Mouse (Mus musculus): ENCODE results near the gene March11.

The March11 gene

DNA sequence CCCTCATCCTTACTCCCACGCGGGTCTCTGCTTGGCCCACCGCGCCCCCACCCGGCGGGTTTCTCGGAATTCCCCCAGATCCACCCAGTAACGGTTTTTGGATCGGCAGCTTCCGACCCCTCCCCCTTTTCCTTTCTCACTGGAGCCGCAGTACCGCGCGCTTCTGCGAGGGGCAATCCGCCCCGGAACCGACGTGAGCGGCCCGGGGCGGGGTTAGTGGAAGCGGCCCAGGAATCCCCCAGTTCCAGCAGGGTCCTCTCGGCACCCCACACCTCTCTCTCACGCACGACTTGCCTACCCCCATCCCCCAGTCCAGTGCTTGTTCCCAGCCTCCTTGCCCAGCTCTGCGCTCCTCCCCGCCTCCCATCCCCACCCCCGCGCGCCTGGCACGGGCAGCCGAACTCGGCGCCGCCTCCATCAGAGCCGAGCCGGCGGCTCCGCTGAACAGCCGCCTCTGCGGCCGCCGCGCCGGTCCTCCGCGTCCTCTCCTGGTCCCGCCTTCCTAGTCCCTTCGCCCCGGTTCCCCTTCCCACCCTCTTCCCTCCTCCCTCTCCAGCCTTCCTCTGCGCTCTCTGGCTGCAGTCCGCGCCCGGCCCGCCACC is at the start of gene March11:
TSS of gene March11 (plus strand) at position 420 of the 602 bp plus-strand sequence.
- peak; percentile 84 for ATAC-seq (ENCODE audit: insufficient number of reproducible peaks, low FRiP score, low TSS enrichment)

DNA sequence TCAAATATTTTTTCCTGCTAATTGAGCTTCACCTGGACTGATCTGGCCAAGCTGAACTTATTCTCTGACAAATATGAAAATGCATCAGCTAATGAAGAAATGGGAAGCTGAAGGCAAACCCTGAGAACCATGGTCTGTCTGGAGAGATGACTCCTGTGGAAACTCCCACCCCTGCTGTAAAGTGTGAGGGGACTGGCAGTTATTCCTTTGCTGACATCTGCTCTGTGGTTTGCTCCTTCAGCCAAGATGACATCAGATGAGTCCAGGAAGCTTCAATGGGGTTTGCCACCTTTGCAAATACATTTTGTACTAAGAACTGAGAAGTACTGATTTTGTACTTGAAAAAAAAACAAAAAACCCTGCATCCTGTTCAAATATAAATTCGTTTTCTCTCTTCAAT is 46.5 kb upstream of the March11 start:
- no peak for ATAC-seq (ENCODE audit: insufficient number of reproducible peaks, low FRiP score, low TSS enrichment)

DNA sequence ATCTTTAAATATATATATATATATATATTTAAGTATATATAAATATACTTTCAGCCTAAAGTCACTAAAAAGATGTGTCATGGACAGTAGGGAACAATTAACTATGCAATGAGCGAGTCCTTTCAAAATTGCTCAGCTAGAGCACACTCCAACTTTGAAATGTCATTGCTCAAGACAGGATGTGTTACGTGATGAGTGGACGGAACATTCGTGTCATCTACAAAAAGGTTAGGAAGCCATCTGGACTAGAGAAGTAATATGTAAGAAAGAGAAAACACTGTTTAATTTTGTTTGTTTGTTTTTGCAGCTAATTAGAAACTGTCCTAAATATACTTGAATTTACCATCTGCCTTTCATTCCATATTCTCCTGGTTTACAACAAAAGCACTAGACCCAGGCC is 39.3 kb upstream of the March11 start:
- ATAC-seq (ENCODE audit: insufficient number of reproducible peaks, low FRiP score, low TSS enrichment): no peak

DNA sequence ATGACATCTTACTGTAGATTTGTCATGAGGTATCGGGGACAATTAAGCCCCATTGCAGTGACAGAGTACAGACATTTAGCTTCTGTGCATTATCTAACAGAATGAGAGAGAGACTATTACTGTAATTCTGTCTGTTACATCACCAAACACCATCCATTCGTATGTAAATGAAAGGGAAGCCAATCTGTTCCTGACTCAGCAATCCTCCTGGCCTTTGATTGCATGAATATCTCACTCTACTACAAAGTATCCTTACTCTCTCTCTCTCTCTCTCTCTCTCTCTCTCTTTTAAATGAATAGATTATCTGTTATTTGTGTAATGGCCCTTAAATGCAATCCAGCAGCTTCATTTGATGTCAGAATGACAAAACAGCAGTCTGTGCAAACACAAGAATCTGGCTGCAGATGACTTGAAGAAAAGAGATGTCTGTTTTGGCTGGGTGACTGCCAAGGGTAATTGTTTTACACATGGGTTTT is 32.8 kb upstream of the March11 start:
- no peak for ATAC-seq (ENCODE audit: insufficient number of reproducible peaks, low FRiP score, low TSS enrichment)

DNA sequence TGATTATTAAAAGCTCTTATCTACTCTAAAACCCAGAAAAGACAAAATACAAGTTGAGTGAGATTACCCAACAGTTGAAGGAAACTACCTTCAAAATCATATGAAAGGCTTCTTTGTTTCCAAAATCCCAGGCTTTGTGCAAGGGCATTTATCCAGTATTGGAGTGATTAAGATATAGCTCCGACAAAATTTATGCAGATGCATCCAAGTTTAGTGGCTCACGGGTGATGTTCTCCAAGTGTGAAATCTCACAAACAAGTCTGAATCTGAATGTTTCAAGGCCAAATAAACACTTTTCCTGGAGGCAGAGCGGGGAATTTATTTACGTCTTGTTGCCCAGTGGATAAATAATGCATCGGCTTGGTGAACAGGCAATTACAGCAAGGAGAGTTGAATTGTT is 32.2 kb upstream of the March11 start:
- no peak for ATAC-seq (ENCODE audit: insufficient number of reproducible peaks, low FRiP score, low TSS enrichment)

DNA sequence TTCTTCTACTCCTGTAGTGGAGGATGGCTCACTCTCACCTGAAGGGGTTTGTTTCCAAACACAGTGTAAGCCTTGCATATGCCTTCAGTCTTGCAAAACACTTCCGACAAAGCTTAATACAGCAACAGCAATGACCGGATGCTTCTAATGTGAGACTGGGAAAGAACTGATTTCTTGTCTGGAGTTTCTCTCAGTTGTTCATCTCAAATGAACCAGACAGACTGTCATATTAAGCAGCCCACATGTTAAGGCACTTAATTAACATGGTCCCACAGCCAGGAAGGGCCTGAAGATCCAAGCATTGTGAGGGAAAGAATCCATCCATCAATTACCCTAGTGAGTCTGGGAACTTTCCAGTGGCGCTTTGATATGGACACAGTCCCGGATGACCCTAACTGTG is 17.0 kb upstream of the March11 start:
- ATAC-seq (ENCODE audit: insufficient number of reproducible peaks, low FRiP score, low TSS enrichment): no peak

DNA sequence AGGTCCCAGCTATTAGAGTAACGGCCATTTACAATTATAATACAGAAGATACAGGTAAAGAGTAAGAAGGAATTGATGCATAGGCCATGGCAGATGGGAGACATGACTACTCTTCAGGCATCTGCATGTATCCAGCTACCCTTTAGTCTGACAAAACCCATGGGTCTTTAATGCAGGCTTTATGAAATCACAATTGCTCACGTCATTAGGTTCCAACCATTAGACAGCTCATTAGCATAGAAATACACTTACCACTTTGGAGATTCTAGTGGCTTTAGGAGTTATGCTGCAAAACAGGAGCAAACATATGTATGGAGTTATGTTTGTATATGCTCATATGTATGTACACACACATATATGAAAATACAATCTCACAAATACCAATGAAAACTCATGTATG is 16.0 kb upstream of the March11 start:
- ATAC-seq (ENCODE audit: insufficient number of reproducible peaks, low FRiP score, low TSS enrichment): no peak

DNA sequence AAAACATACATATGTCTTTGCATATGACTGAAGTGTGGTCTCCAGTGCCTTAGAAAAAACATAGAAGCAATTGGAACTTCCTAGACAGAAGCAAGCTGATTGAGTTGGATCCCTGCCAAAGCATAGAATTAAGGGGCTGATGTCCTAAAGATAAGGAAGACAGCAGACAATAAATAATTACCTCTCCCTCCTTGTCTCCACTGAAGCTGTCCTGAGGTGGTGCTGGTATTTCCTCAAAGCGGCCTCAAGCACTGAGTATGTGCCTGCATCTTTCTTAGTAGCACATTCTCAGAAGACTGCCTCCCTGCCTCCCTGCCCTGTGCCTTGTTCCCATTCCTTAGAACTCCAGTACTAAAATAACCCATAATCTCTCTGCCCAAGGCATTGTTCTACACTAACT is 15.6 kb upstream of the March11 start:
- ATAC-seq (ENCODE audit: insufficient number of reproducible peaks, low FRiP score, low TSS enrichment): no peak

DNA sequence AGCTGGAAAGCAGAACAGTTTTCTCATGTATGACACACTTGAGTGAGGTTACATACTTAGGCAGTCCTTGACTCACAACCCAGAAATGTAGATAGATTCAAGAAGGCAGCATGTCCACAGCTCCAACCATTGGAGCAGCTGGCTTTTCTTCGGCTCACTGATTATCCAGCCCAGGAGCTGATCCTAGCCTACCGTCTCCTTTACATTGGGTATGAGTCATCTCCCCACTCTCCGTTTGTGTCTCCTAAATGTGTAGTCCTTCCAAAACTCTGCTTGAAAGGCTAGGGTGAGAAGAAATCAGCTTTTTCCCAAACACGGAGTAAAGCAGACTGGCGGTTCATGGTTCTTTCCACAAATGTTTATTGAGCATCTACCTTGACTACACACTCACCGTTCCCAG is 10.2 kb upstream of the March11 start:
- no peak; the same call in 1 of the 2 replicates for ATAC-seq (ENCODE audit: insufficient number of reproducible peaks, low FRiP score, low TSS enrichment)

DNA sequence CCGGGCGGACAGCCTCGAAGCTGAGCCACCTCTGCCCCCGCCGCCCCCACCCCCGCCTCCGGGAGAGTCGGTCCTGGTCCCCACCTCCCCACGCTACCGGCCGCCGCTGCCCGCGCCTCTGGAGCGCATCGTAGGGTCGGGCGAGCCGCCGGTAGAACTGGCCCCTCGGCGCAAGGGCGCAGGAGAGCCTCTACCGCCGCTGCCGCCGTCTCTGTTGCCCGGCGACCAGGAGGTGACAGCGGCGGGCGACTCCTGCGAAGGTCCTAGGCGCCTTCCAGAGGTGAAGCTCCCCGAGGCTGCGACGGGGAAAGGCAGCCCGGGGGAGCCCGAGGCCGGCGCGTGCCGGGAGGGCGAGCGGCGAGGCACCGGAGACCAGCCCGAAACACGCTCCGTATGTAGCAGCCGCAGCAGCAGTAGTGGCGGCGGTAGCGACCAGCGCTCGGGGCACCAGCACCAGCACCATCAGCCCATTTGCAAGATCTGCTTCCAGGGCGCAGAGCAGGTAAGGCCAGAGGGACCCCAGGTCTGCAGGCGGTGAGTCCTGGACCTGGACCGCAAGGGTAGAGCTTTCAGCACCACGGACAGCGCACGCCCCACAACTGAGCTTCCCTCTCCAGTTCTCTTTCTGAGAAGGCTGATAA is 563 bp downstream of the March11 start:
- peak; percentile 42 for ATAC-seq (ENCODE audit: insufficient number of reproducible peaks, low FRiP score, low TSS enrichment)

DNA sequence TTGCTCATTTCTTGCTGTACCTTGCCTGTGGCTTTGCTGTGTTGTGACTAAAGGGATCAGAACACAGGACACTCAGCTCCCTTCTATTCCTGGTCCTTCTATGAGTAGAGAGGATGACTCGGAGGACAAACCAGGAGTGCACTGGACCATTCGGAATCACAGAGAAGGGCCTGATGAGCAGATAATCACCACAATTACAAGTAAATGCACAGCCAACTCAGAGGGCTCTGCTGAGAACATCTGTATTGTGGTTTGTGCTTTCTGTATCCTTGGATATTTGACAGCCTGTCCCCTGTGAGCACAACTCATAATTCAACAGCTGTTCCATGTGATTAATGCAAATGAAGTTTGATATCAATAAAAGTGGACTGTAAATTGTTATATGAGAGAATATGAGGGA is 11.0 kb downstream of the March11 start:
- ATAC-seq (ENCODE audit: insufficient number of reproducible peaks, low FRiP score, low TSS enrichment): no peak

DNA sequence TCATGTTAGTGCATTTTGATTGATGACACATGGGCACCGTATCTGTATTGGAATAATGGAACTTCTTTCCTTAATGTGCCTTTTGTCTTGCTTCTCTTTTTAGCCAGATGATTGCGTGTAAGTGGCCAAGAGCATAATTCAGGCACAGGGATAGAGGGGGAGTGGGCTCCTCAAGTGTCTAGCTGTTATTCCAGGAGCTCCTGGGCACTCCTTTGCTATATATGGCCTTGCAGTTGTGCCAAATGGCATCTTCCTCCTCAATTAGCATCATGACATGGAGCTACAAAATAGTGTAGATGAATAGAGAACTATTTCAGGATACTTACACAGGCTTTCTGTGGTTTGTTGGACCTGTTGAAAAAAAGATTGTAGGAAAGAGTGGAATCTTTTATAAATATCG is 11.6 kb downstream of the March11 start:
- ATAC-seq (ENCODE audit: insufficient number of reproducible peaks, low FRiP score, low TSS enrichment): no peak

DNA sequence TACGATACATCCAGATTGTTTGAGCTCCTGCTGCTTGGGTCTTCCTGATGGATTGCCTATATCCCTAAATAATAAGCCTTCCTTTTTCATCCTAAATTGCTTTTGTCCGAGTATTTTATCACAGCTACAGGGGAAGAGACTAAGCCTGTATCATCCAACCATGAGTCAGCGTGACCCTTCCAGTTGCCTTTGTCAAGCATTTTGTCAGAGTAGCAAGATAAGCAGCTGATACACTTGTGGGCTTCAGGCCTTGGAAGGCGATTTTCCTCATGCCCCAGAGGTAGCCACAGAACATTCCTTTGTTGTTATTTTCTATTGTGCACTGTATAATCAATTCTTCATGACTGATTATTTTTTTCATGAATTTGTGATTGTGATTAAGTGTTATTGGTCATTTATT is 14.0 kb downstream of the March11 start:
- ATAC-seq (ENCODE audit: insufficient number of reproducible peaks, low FRiP score, low TSS enrichment): no peak

DNA sequence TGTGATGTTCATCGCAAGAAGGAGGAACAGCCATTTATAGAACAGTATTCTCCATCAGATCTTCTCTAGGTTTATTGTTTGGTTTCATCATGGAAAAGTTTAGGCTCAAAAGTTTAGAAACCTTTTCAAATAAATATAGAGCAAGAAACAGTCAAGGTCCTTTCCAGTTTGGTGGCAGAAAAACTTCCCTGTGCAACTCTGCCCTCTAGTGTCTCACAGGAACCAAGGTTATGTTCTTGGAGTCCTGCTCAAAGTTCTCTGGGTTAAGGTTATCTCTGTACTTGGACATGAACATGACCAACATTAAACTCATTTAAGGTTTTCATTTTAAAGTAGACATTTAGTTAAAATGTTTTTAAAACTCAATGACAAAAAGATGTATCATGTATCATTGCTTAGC is 18.3 kb downstream of the March11 start:
- ATAC-seq (ENCODE audit: insufficient number of reproducible peaks, low FRiP score, low TSS enrichment): no peak

DNA sequence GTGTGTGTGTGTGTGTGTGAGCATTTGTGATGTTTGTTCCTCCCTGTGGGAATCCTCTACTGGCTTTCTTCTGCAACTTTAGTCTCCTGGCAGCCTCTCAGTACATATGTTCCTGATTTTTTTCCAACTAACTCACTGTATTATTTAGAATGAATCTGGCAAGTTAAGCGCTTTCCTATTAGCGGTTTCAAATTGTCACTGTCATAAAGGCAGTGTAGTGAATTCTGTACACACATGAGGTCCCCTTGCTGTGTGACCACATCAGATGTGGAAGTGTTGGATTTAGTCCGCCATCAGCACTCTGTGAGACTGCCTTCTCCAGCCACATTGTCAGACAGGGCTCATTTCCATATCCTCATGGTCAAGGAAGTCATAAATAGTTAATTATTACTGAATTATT is 26.9 kb downstream of the March11 start:
- ATAC-seq (ENCODE audit: insufficient number of reproducible peaks, low FRiP score, low TSS enrichment): no peak

DNA sequence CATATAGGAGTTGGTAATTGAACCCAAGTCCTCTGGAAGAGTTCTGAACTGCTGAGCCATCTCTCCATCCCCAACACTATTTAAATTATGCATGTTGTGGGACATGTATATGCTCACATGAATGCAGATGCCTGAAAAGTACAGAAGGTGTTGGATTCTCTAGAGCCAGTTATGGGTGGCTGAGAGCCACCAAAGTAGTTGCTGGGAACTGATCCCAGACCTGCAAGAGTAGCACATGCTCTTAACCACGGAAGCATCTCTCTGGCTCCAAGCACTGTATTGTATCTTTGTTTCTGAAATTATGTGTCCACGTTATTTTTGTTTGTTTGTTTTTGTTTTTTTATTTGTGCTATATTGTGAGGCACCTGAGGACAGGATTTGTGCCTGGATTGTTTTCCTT is 28.9 kb downstream of the March11 start:
- no peak for ATAC-seq (ENCODE audit: insufficient number of reproducible peaks, low FRiP score, low TSS enrichment)

DNA sequence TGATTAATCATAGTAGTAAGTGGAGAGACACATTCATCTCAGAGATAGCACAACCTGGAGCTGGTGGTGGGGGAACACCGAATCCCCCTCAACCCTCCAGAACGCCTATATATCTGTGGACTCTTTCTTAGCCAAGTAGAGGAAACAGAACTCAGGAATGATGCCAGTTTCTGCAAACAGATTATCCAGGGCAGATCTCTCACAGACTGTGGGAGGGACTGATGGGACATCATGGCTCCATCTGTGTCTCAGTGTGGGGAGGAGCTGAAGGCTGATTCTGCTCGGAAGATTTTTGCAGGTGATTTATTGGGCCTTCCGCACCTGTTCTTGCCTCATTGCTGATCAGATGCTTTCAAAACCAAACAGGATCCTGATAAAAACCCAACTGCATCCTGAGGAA is 29.5 kb downstream of the March11 start:
- ATAC-seq (ENCODE audit: insufficient number of reproducible peaks, low FRiP score, low TSS enrichment): no peak

DNA sequence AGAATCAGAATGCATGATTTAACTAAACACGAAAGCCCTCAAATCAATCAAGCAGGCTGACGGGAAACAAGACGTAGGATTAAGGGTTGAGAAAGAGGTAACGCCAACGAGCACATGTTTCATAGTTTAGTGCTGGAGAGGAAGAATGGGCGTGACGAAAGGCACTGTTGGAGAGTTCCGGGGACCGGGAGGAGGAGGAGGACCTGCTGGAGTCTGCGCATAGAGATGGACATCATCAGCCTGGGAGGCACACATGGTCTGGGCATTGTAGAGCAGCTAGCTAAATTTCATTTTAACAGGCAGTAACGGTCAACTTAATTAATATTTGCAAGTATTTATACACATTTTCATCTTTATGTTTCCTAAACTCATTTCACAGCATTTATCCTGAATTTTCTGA is 31.6 kb downstream of the March11 start:
- no peak for ATAC-seq (ENCODE audit: insufficient number of reproducible peaks, low FRiP score, low TSS enrichment)

DNA sequence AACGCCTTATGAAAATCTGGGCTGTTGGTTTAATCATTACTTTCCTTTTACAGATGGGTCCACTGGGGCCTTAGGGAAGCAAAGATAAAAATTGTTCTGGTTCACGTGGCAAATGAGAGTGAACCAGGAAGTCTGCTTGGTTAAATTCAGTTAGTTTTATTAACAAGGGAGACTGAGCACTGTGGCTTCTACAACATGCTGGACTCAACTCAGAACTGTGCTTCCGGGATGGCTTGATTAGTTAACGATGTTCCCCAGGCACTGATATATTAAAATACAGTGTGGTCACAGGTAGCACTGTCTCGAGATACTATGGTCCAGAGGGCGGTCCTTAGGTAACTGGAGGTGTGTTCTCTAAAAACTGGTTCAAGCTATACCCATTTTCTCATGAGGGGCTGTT is 32.1 kb downstream of the March11 start:
- no peak for ATAC-seq (ENCODE audit: insufficient number of reproducible peaks, low FRiP score, low TSS enrichment)

DNA sequence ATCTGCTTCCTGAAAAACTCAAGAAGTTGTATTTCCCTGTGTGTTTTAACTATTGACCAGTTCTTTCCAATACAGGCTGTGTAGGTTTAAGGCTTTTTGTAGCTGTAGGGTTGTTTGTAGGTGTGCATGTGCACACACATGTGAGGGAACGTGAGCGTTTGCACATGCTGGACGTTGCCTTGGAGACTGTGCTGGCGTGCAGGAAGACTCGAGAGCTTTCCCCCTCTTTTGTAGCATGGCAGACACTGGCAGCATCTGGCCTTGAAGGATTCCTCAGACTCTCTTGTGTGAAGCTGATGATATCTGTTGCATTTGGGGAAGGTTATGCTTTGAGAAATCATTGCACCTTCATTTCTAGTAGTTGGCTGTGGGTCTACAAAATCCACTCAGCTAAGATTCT is 35.5 kb downstream of the March11 start:
- ATAC-seq (ENCODE audit: insufficient number of reproducible peaks, low FRiP score, low TSS enrichment): no peak

DNA sequence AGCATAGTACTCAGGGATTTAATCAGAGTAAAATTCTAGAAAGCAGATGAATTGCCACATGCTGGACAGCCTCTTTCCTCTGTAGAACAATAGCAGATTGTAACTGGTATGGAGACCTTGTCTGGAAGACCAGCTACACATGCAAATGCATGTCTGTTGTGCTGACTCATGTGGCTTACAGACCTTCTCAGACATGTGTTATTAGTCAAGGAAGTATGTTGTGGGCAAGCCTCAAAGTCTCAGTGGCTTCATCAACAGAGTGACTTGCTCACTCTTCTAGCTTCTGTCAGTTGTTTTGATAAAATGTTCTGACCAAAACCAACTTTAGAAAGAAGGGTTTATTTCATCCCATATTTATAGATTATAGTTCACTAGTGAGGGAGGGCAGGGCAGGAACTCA is 44.8 kb downstream of the March11 start:
- no peak for ATAC-seq (ENCODE audit: insufficient number of reproducible peaks, low FRiP score, low TSS enrichment)

DNA sequence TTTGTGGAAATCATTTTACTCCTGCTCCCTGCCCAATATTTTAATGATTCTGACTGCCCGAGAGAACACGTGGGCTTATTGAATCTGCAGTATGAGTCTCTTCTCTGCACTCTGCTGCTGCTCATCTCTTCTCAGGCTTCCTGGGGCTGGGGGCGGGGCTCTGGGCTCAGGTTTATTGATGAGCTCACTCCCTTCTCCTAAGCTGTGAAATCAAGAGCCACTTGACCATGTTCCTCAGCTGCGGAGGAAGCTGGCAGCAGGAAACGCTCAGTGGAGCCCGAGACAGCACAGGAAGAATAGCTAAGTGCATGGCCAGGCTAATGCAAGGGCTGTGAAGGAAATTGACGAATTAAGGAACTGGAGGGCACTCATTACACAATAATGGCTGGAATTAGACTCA is 56.5 kb downstream of the March11 start:
- no peak for ATAC-seq (ENCODE audit: insufficient number of reproducible peaks, low FRiP score, low TSS enrichment)
